Mouse (Mus musculus): ENCODE results near the gene Tesk1.
A peak's percentile ranks its signal among the peaks of the same experiment; 100 is the strongest.

The Tesk1 gene

GRCm38 (mm10) chr4:43441639-43442038 is at the start of gene Tesk1:
Gene Tesk1, plus strand, starts transcription at chr4:43441939.
- DNase-seq (ENCODE audit: low spot score in 2 of 2): no peak

GRCm38 (mm10) chr4:43394345-43394891 is 47.3 kb upstream of the Tesk1 start:
- DNase-seq (ENCODE audit: low spot score in 2 of 2): peak; percentile 19 to 28

GRCm38 (mm10) chr4:43395147-43395546 is 46.6 kb upstream of the Tesk1 start:
- DNase-seq (ENCODE audit: low spot score in 2 of 2): no peak

GRCm38 (mm10) chr4:43395836-43396235 is 45.9 kb upstream of the Tesk1 start:
- no peak for DNase-seq (ENCODE audit: low spot score in 2 of 2)

GRCm38 (mm10) chr4:43396381-43396780 is 45.4 kb upstream of the Tesk1 start:
- no peak for DNase-seq (ENCODE audit: low spot score in 2 of 2)

GRCm38 (mm10) chr4:43398014-43398413 is 43.7 kb upstream of the Tesk1 start:
- no peak for DNase-seq (ENCODE audit: low spot score in 2 of 2)

- no peak for DNase-seq (ENCODE audit: low spot score in 2 of 2)
Observed at GRCm38 (mm10) chr4:43398829-43399331, 42.9 kb upstream of the Tesk1 start.

GRCm38 (mm10) chr4:43399391-43400131 is 42.2 kb upstream of the Tesk1 start:
- no peak for DNase-seq (ENCODE audit: low spot score in 2 of 2)

- no peak for DNase-seq (ENCODE audit: low spot score in 2 of 2)
Observed at GRCm38 (mm10) chr4:43400976-43401375, 40.8 kb upstream of the Tesk1 start.

- no peak for DNase-seq (ENCODE audit: low spot score in 2 of 2)
Observed at GRCm38 (mm10) chr4:43401486-43401885, 40.3 kb upstream of the Tesk1 start.

GRCm38 (mm10) chr4:43402212-43402611 is 39.5 kb upstream of the Tesk1 start:
- no peak for DNase-seq (ENCODE audit: low spot score in 2 of 2)

GRCm38 (mm10) chr4:43404697-43405096 is 37.0 kb upstream of the Tesk1 start:
- DNase-seq (ENCODE audit: low spot score in 2 of 2): no peak

- peak in 1 of 2 experiments; percentile 17 for DNase-seq (ENCODE audit: low spot score in 2 of 2)
Observed at GRCm38 (mm10) chr4:43406162-43406971, 35.4 kb upstream of the Tesk1 start.

GRCm38 (mm10) chr4:43407071-43407920 is 34.4 kb upstream of the Tesk1 start:
- DNase-seq (ENCODE audit: low spot score in 2 of 2): no peak

- no peak for DNase-seq (ENCODE audit: low spot score in 2 of 2)
Observed at GRCm38 (mm10) chr4:43414761-43415160, 27.0 kb upstream of the Tesk1 start.

GRCm38 (mm10) chr4:43415221-43416070 is 26.3 kb upstream of the Tesk1 start:
- DNase-seq (ENCODE audit: low spot score in 2 of 2): no peak

GRCm38 (mm10) chr4:43416071-43416490 is 25.7 kb upstream of the Tesk1 start:
- no peak for DNase-seq (ENCODE audit: low spot score in 2 of 2)

GRCm38 (mm10) chr4:43417269-43418062 is 24.3 kb upstream of the Tesk1 start:
- DNase-seq (ENCODE audit: low spot score in 2 of 2): no peak

- DNase-seq (ENCODE audit: low spot score in 2 of 2): no peak
Observed at GRCm38 (mm10) chr4:43418450-43418849, 23.3 kb upstream of the Tesk1 start.

All from spleen, postnatal 36 days (tissue).